ENCODE assay signal across 8 mouse cellular contexts in genomic region chr8:80314826-80315225, GRCm38 (mm10).
DNase-seq lines count a peak whose midpoint lies in the region; ATAC-seq and TF ChIP-seq lines count a peak whose summit lies in the region.

No protein-coding gene starts in this region.

- WGBS in midbrain, embryonic 11.5 days = 2% methylated on average over 7 of the region's 7 CpGs
- WGBS in stomach, postnatal 0 days = 5% methylated on average over 7 of the region's 7 CpGs

- no peak for TF ChIP-seq CTCF in stomach, postnatal 0 days (IDR thresholded peaks at IDR 0.05; ENCODE audit: low read depth)

- H3K4me1 ChIP-seq in midbrain, embryonic 11.5 days (ENCODE audit: control insufficient read depth, insufficient read depth, low read length) = peaks cover 11% of the 10 kb centered on the region
- peaks cover 3% of the 10 kb centered on the region; the same call in 1 of the 2 replicates for H3K4me1 ChIP-seq in stomach, postnatal 0 days (replicated peaks; ENCODE audit: control insufficient read depth, insufficient read depth)

- no peak overlapping the region for H3K4me3 ChIP-seq in midbrain, embryonic 11.5 days (ENCODE audit: low read depth, low read length)
- peak overlapping the region; percentile 21; the same call in 1 of the 2 replicates for H3K4me3 ChIP-seq in stomach, postnatal 0 days (ENCODE audit: low read depth, low read length)

- peak; percentile 83 for ATAC-seq in midbrain, embryonic 11.5 days (ENCODE audit: low FRiP score)
- ATAC-seq in stomach, postnatal 0 days (ENCODE audit: low FRiP score, low TSS enrichment) = peak; percentile 63; the same call in 1 of the 2 replicates

- no peak overlapping the region for H3K27ac ChIP-seq in midbrain, embryonic 11.5 days (ENCODE audit: low read depth, low read length)
- no peak overlapping the region for H3K27ac ChIP-seq in stomach, postnatal 0 days (replicated peaks)

- no peak for TF ChIP-seq EP300 in stomach, postnatal 0 days (optimal IDR thresholded peaks at IDR 0.05)

- no peaks in the 10 kb centered on the region for H3K36me3 ChIP-seq in midbrain, embryonic 11.5 days (ENCODE audit: control insufficient read depth, insufficient read depth, low read length)
- H3K36me3 ChIP-seq in stomach, postnatal 0 days (ENCODE audit: control insufficient read depth, insufficient read depth, low read length) = no peaks in the 10 kb centered on the region

- DNase-seq in frontal cortex, adult 2 months (ENCODE audit: extremely low spot score in 1 of 2, low spot score in 1 of 2) = peak; percentile 7 to 42
- DNase-seq in frontal cortex, postnatal 25 days (ENCODE audit: low spot score in 2 of 2) = no peak
- DNase-seq in brain, adult 2 months (ENCODE audit: low read depth, low spot score) = peak; percentile 48
- peak; percentile 7 to 15 for DNase-seq in heart, postnatal 10 days
- peak; percentile 75 to 82 for DNase-seq in kidney, postnatal 4 days
- peak; percentile 96 for DNase-seq in midbrain, embryonic 11.5 days (ENCODE audit: low spot score, missing footprints)
- DNase-seq in stomach, postnatal 0 days (ENCODE audit: low spot score) = peak; percentile 25
- DNase-seq in gastrocnemius, postnatal 25 days = no peak

- H3K9me3 ChIP-seq in midbrain, embryonic 11.5 days (ENCODE audit: control insufficient read depth, low read length) = no peaks in the 10 kb centered on the region
- no peaks in the 10 kb centered on the region for H3K9me3 ChIP-seq in stomach, postnatal 0 days (ENCODE audit: control insufficient read depth, low read length)

- H3K27me3 ChIP-seq in midbrain, embryonic 11.5 days (ENCODE audit: control insufficient read depth, insufficient read depth, low read length) = no peaks in the 10 kb centered on the region; the same call in none of the 2 replicates
- no peaks in the 10 kb centered on the region for H3K27me3 ChIP-seq in stomach, postnatal 0 days (ENCODE audit: control insufficient read depth, insufficient read depth, low read length)

- intact Hi-C loops in heart, postnatal 10 days (cut with DNase I) = no loop called here

- H3K4me2 ChIP-seq in midbrain, embryonic 11.5 days = peak overlapping the region; percentile 32; the same call in 1 of the 2 replicates
- H3K4me2 ChIP-seq in stomach, postnatal 0 days (replicated peaks; ENCODE audit: low read depth) = peak overlapping the region; percentile 45

- H3K9ac ChIP-seq in midbrain, embryonic 11.5 days (ENCODE audit: low read length) = no peak overlapping the region
- H3K9ac ChIP-seq in stomach, postnatal 0 days (ENCODE audit: low read length) = no peak overlapping the region

Comparison
In these comparisons a context has a peak if more than half of its experiments do, and no peak if none do; other contexts are left out.
1. DNase-seq: peak in frontal cortex, adult 2 months (2 of 2), brain, adult 2 months (single experiment), heart, postnatal 10 days (2 of 2), kidney, postnatal 4 days (2 of 2), midbrain, embryonic 11.5 days (single experiment) and stomach, postnatal 0 days (single experiment); none in frontal cortex, postnatal 25 days (0 of 2) and gastrocnemius, postnatal 25 days (single experiment).